Mouse (Mus musculus) erythroblast, embryonic 14.5 days (primary cell): Measurements from ENCODE around the gene March7. TPM values are rescaled to one million over a fixed set of nuclear protein-coding genes. Genes with fewer than 3 reads are reported as not detected.

Experiments
- H3K27me3 ChIP-seq: 2 replicates; pipeline ENCODE4 v1.6.1; 2012; ENCODE audit warnings: inconsistent platforms; ENCODE audit not compliant: control insufficient read depth
- H3K36me3 ChIP-seq: 2 replicates; pipeline ENCODE4 v1.6.1; 2012; ENCODE audit warnings: mild to moderate bottlenecking, inconsistent platforms; ENCODE audit not compliant: control insufficient read depth
- H3K4me1 ChIP-seq: 2 replicates; pipeline ENCODE4 v1.6.1; 2012; ENCODE audit warnings: inconsistent platforms; ENCODE audit not compliant: control insufficient read depth
- H3K4me3 ChIP-seq: replicated peaks from 2 replicates; pipeline ENCODE3; 2012; ENCODE audit warnings: moderate library complexity, mild to moderate bottlenecking, inconsistent platforms
- H3K9me3 ChIP-seq: 2 replicates; pipeline ENCODE4 v1.6.1; 2012; ENCODE audit warnings: low read length, inconsistent platforms, mixed read lengths; ENCODE audit not compliant: control insufficient read depth
- GATA1 ChIP-seq: IDR thresholded peaks from 2 replicates; pipeline ENCODE4 v1.6.1; 2012; ENCODE audit warnings: low read length, inconsistent platforms, mixed read lengths
- TAL1 ChIP-seq: IDR thresholded peaks from 3 replicates; pipeline ENCODE4 v1.6.1; 2012; ENCODE audit warnings: low read length, inconsistent platforms, mixed read lengths
- polyA plus RNA-seq: library from polyadenylated mRNA; stranded (reverse); fragments of >175 nt; gene quantifications from 2 replicates; pipeline ENCODE4 v1.2.3, GENCODE M21; 2012

The March7 gene
- polyA plus RNA-seq, 1 experiment: 0.24 TPM

GRCm38 (mm10) chr2:60269856-60270479 lies 60.3 kb downstream of the March7 start:
- H3K27me3 ChIP-seq: no peaks in the 10 kb centered on the region
- H3K4me1 ChIP-seq: no peaks in the 10 kb centered on the region
- H3K9me3 ChIP-seq: no peaks in the 10 kb centered on the region; the same call in 1 of the 2 replicates
- H3K4me3 ChIP-seq: no peak overlapping the region
- no peak for TF ChIP-seq GATA1
- no peak for TF ChIP-seq TAL1
- H3K36me3 ChIP-seq: no peaks in the 10 kb centered on the region; the same call in 1 of the 2 replicates

- H3K9me3 ChIP-seq: peaks cover under 1% of the 10 kb centered on the region; the same call in 1 of the 2 replicates
- H3K4me1 ChIP-seq: peaks cover under 1% of the 10 kb centered on the region; the same call in 1 of the 2 replicates
- TF ChIP-seq TAL1 (no peak), GATA1 (no peak)
- H3K4me3 ChIP-seq: no peak overlapping the region
- H3K36me3 ChIP-seq: no peaks in the 10 kb centered on the region; the same call in 1 of the 2 replicates
- H3K27me3 ChIP-seq: peaks cover 10% of the 10 kb centered on the region
These were observed 68.9 kb downstream of the March7 start for GRCm38 (mm10) chr2:60278627-60279026.

GRCm38 (mm10) chr2:60282625-60283024 lies 72.9 kb downstream of the March7 start:
- peaks cover 5% of the 10 kb centered on the region; the same call in 1 of the 2 replicates for H3K9me3 ChIP-seq
- no peaks in the 10 kb centered on the region; the same call in 1 of the 2 replicates for H3K36me3 ChIP-seq
- TF ChIP-seq TAL1: no peak
- no peak for TF ChIP-seq GATA1
- H3K4me3 ChIP-seq: peak overlapping the region; percentile 3
- peaks cover 4% of the 10 kb centered on the region for H3K4me1 ChIP-seq
- H3K27me3 ChIP-seq: peaks cover 27% of the 10 kb centered on the region

- Histone ChIP-seq H3K4me1 (peaks cover 4% of the 10 kb centered on the region), H3K4me3 (peak overlapping the region; percentile 54), H3K36me3 (no peaks in the 10 kb centered on the region), H3K27me3 (peaks cover 27% of the 10 kb centered on the region), H3K9me3 (peaks cover 5% of the 10 kb centered on the region; the same call in 1 of the 2 replicates)
- TF ChIP-seq TAL1: no peak
- TF ChIP-seq GATA1: no peak
These were observed 73.6 kb downstream of the March7 start for GRCm38 (mm10) chr2:60283208-60283750.

GRCm38 (mm10) chr2:60283751-60284466 lies 74.2 kb downstream of the March7 start:
- no peaks in the 10 kb centered on the region for H3K36me3 ChIP-seq
- peak overlapping the region; percentile 54 for H3K4me3 ChIP-seq
- H3K4me1 ChIP-seq: peaks cover 4% of the 10 kb centered on the region
- H3K27me3 ChIP-seq: peaks cover 27% of the 10 kb centered on the region
- TF ChIP-seq GATA1 (no peak), TAL1 (no peak)
- peaks cover 5% of the 10 kb centered on the region; the same call in 1 of the 2 replicates for H3K9me3 ChIP-seq

GRCm38 (mm10) chr2:60284467-60284821 lies 74.8 kb downstream of the March7 start, which contains the start of gene Cd302:
Gene Cd302 (minus strand): TSS chr2:60284488.
- peaks cover 27% of the 10 kb centered on the region for H3K27me3 ChIP-seq
- peaks cover 5% of the 10 kb centered on the region; the same call in 1 of the 2 replicates for H3K9me3 ChIP-seq
- peak within 1 kb of the TSS; percentile 54 for H3K4me3 ChIP-seq
- no peaks in the 10 kb centered on the region for H3K36me3 ChIP-seq
- H3K4me1 ChIP-seq: peaks cover 4% of the 10 kb centered on the region
- no peak for TF ChIP-seq TAL1
- TF ChIP-seq GATA1: no peak

- H3K36me3 ChIP-seq: no peaks in the 10 kb centered on the region
- H3K9me3 ChIP-seq: peaks cover 5% of the 10 kb centered on the region; the same call in 1 of the 2 replicates
- no peak overlapping the region for H3K4me3 ChIP-seq
- TF ChIP-seq TAL1: no peak
- peaks cover 4% of the 10 kb centered on the region for H3K4me1 ChIP-seq
- peaks cover 27% of the 10 kb centered on the region for H3K27me3 ChIP-seq
These were observed 75.5 kb downstream of the March7 start for GRCm38 (mm10) chr2:60285107-60285617.

- no peaks in the 10 kb centered on the region for H3K36me3 ChIP-seq
- TF ChIP-seq GATA1 (no peak), TAL1 (no peak)
These were observed 78.9 kb downstream of the March7 start for GRCm38 (mm10) chr2:60288606-60289005.

GRCm38 (mm10) chr2:60289451-60289850 lies 79.8 kb downstream of the March7 start:
- no peaks in the 10 kb centered on the region for H3K4me1 ChIP-seq
- no peaks in the 10 kb centered on the region for H3K36me3 ChIP-seq
- no peak overlapping the region for H3K4me3 ChIP-seq
- no peaks in the 10 kb centered on the region; the same call in 1 of the 2 replicates for H3K9me3 ChIP-seq
- no peak for TF ChIP-seq TAL1
- no peak for TF ChIP-seq GATA1
- H3K27me3 ChIP-seq: peaks cover 8% of the 10 kb centered on the region

More at GRCm38 (mm10) chr2:60288606-60289005, 78.9 kb downstream of the March7 start:
- Histone ChIP-seq H3K4me3 (no peak overlapping the region), H3K27me3 (peaks cover 17% of the 10 kb centered on the region), H3K9me3 (peaks cover 4% of the 10 kb centered on the region; the same call in 1 of the 2 replicates), H3K4me1 (peaks cover 4% of the 10 kb centered on the region)
